Mouse (Mus musculus): ENCODE measurements at regions not wholly inside any gene's neighbourhood (a gene's known extent, or its start where the extent isn't known, plus 50 kb on each side); places are given as distances from the start of the nearest gene placed in this dataset.

GRCm38 (mm10) chr7:70025527-70025926 lies 341.0 kb downstream of the Nr2f2 start:
- TF ChIP-seq POLR2A (IDR thresholded peaks at IDR 0.05; ENCODE audit: insufficient read depth, low read depth, low read length) (no peak), CTCF (IDR thresholded peaks at IDR 0.05; ENCODE audit: insufficient read depth, low read depth, low read length) (no peak)
